Mouse (Mus musculus): Measurements from ENCODE around the gene B4galt5. TPM values are rescaled to one million over a fixed set of nuclear protein-coding genes. Genes with fewer than 3 reads are reported as not detected.

The B4galt5 gene
- polyA plus RNA-seq, 1 experiment from 2014 or later: 11.2 TPM

DNA sequence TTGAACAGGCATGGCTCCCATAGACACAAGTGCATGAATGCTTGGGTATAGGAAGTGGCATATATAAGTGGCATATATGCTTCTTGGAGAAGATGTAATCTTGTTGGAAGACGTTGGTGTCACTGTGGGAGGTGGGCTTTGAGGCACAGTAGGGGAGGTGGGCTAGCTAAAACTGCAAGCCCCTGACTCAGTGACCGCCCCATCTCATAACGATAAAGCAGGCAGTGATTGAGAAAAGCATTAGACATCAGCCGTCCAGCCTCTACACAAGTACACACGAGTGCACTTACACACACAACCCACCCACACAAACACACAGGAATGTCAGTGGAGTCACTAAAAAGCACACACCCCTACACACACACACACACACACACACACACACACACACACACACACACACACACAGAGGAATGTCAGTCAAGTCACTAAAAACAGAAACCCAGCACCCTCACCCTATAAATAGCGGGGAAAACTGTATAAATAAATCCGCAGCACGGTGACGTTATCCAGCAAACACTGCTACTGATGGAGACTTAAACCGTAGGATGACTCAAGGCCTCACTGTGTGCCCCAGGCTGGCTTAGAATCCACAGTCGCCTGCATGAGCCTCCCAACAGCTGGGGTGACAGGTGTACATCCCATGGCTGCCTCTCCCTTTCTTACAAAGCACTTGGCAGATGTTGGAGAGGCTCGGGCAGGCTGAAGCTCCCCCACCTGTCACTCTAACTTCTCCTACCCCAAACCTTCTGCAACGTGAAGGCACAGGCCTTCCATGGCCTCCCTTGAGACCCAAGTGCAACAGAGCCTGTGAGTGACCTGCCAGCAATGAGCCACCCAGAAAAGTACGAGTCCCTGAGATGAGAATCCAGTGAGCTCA is 81.2 kb downstream of the B4galt5 start:
- WGBS: 85% methylated on average over 14 of the region's 14 CpGs
- Histone ChIP-seq H3K36me3 (no peaks in the 10 kb centered on the region), H3K27ac (no peak overlapping the region), H3K4me1 (replicated peaks) (no peaks in the 10 kb centered on the region), H3K4me2 (replicated peaks) (no peak overlapping the region), H3K9ac (replicated peaks) (no peak overlapping the region), H3K4me3 (replicated peaks) (no peak overlapping the region), H3K9me3 (no peaks in the 10 kb centered on the region), H3K27me3 (no peaks in the 10 kb centered on the region)
- ATAC-seq: no peak

DNA sequence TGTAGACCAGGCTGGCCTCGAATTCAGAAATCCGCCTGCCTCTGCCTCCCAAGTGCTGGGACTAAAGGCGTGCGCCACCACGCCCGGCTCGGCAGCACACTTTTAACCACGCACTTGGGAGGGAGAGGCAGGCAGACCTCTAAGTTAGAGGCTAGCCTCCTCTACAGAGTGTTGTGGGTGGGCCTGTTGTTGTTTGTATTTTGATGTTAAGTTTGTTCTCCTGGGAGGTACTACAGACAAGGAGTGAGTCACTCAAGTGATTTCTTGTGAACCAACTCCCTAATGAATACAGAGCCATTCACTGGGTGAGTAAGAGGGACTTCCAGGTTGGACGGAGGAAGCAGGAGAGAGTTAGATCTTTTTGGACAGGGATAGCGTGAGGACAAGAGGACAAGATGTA is 82.8 kb downstream of the B4galt5 start:
- ATAC-seq: no peak
- Histone ChIP-seq H3K4me3 (replicated peaks) (no peak overlapping the region), H3K27me3 (no peaks in the 10 kb centered on the region), H3K9me3 (no peaks in the 10 kb centered on the region), H3K27ac (no peak overlapping the region), H3K9ac (replicated peaks) (no peak overlapping the region), H3K36me3 (no peaks in the 10 kb centered on the region), H3K4me1 (replicated peaks) (no peaks in the 10 kb centered on the region), H3K4me2 (replicated peaks) (no peak overlapping the region)
- WGBS: 88% methylated on average over 10 of the region's 10 CpGs

DNA sequence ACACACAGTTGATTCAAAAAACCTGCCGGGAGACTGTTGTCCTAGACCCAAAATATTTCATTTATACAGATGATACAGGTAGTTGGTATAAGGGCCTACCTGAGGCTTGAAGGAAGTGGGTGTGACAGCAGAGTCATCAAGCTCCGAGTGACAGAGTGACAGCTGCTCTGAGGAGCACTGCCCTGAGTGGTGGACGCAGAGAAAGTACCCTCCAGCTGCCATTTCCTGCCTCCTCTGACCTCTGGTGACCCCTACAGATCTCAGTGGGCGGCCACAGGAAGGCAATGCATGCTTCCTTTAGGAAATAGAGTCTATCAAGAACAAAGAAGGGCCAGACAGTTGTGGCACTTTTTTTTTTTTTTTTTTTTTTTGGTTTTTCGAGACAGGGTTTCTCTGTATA is 83.2 kb downstream of the B4galt5 start:
- no peak for ATAC-seq
- WGBS: 75% methylated on average over 4 of the region's 5 CpGs

DNA sequence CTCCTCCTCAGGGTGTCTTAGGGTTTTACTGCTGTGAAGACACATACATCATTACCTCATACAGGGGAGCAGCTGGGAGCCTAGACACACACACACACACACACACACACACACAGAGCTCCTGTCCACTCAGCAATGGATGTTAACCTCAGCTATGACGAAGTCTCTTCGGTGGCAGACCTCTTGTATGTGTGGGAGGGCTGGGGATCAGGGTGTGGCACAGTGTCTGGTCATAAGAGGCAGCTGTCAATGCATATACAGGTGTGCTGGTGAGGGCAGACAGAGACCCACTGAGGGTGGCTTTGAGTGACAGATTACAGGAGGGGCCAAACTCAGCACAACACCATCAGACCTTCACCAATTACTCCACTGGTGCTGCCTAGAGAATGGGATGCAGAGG is 84.0 kb downstream of the B4galt5 start:
- H3K36me3 ChIP-seq: no peaks in the 10 kb centered on the region
- ATAC-seq: no peak
- no peak overlapping the region for H3K9ac ChIP-seq (replicated peaks)
- H3K27me3 ChIP-seq: no peaks in the 10 kb centered on the region
- no peak overlapping the region for H3K27ac ChIP-seq
- no peaks in the 10 kb centered on the region for H3K9me3 ChIP-seq
- 86% methylated on average over 2 of the region's 2 CpGs for whole genome bisulfite sequencing
- H3K4me2 ChIP-seq (replicated peaks): no peak overlapping the region
- H3K4me3 ChIP-seq (replicated peaks): no peak overlapping the region
- no peaks in the 10 kb centered on the region for H3K4me1 ChIP-seq (replicated peaks)

More for the DNA sequence above, 83.2 kb downstream of the B4galt5 start:
- Histone ChIP-seq H3K4me3 (replicated peaks) (no peak overlapping the region), H3K4me2 (replicated peaks) (no peak overlapping the region), H3K9me3 (no peaks in the 10 kb centered on the region), H3K27ac (no peak overlapping the region), H3K27me3 (no peaks in the 10 kb centered on the region), H3K9ac (replicated peaks) (no peak overlapping the region), H3K36me3 (no peaks in the 10 kb centered on the region), H3K4me1 (replicated peaks) (no peaks in the 10 kb centered on the region)

DNA sequence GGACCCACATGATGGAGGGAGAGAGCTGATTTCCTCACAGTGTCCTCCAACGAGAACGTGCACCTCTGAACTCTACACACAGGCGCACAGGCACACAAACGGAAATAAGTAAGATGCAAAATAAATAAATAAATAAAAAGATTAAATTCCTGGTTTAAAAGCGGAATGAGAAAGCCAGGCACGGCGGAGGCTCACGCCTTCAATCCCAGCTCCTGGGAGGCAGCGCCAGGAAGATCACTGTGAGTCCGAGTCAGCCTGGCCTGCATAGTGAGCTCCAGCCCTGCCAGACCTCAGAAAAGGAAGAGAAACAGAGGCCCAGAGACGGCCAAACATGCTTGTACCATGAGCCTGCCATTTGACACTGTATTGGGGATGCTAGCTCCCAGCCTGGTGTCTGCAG is 85.1 kb downstream of the B4galt5 start:
- H3K4me3 ChIP-seq (replicated peaks): no peak overlapping the region
- H3K9ac ChIP-seq (replicated peaks): no peak overlapping the region
- H3K4me1 ChIP-seq (replicated peaks): no peaks in the 10 kb centered on the region
- no peaks in the 10 kb centered on the region for H3K9me3 ChIP-seq
- H3K4me2 ChIP-seq (replicated peaks): no peak overlapping the region
- H3K36me3 ChIP-seq: no peaks in the 10 kb centered on the region
- H3K27ac ChIP-seq: no peak overlapping the region
- ATAC-seq: no peak
- 91% methylated on average over 11 of the region's 11 CpGs for WGBS
- no peaks in the 10 kb centered on the region for H3K27me3 ChIP-seq

DNA sequence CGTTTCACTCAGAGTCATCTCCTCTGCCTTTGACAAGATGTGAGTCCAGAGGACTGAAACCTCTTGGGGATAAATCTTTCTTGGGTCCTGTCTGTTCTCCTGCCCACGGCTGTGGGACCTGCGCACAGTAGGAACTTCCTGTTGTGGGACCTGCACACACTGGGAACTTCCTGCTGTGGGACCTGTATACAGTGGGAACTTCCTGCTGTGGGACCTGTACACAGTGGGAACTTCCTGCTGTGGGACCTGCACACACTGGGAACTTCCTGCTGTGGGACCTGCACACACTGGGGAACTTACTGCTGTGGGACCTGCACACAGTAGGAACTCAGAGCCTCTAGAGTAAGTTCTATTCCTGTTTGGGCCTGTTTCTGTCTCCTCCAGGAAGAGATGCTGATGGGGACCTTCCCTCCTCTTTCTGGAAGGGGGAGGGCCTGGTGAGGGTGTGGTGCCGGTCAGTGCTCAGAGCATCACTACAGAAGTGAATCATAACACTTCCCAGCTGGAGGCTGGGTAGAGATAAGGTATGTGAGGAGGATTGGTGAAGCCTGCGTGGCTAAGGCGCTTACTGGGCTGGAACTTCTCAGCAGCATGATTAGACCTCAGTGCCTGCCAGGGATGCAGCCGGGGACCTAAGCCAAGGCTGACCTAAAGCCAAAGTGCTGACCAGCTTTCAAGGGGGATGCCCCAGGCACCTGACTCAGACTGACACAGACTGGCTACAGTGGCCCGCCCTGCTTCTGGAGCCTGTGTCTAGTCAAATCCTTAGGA is 85.8 kb downstream of the B4galt5 start:
- Histone ChIP-seq H3K36me3 (no peaks in the 10 kb centered on the region), H3K27me3 (no peaks in the 10 kb centered on the region), H3K9ac (replicated peaks) (no peak overlapping the region), H3K4me2 (replicated peaks) (no peak overlapping the region), H3K4me3 (replicated peaks) (no peak overlapping the region), H3K9me3 (no peaks in the 10 kb centered on the region), H3K4me1 (replicated peaks) (no peaks in the 10 kb centered on the region), H3K27ac (no peak overlapping the region)
- ATAC-seq: no peak
- 86% methylated on average over 8 of the region's 8 CpGs for WGBS

DNA sequence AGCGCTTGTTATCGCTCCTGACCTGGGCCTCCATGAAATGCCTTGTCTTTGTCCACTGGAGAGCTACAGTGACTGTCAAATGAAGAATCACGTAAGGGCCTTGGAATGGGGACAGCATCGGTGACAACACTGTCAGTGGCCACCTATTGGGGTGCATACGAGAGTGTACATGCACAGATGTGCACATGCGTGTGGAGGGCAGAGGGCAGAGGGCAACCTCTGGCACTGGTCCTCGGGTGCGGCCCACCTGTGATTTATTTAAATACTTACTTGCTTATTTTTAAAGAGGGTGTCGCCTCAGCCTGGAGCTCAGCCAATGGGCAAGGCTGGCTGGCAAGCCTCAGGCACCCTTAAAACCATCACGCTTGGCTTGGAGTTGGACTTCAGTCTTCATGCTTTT is 86.5 kb downstream of the B4galt5 start:
- Histone ChIP-seq H3K4me3 (replicated peaks) (no peak overlapping the region), H3K4me1 (replicated peaks) (no peaks in the 10 kb centered on the region), H3K4me2 (replicated peaks) (no peak overlapping the region), H3K36me3 (no peaks in the 10 kb centered on the region), H3K27me3 (no peaks in the 10 kb centered on the region), H3K27ac (no peak overlapping the region), H3K9me3 (no peaks in the 10 kb centered on the region), H3K9ac (replicated peaks) (no peak overlapping the region)
- no peak for ATAC-seq
- WGBS: 93% methylated on average over 10 of the region's 10 CpGs

DNA sequence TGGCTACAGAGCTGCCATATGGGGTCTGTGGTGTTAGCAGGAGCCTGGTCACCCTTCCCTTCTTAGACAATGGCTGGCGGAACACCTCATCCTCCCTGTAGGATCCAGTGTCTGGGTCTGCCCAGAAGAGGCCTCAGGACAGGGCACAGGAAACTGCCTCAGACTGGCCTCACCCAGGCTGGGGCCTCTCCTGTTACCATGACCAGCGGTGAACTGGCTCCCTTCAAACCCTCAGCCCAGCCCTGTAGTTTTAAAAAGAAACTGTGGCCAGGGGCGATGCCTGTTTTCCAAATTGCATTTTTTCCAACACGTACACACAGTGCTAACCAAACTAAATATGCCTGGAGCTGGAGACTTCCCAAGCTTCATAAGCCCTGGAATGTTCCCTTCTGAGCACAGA is 87.9 kb downstream of the B4galt5 start:
- no peak overlapping the region for H3K4me3 ChIP-seq (replicated peaks)
- H3K9me3 ChIP-seq: no peaks in the 10 kb centered on the region
- H3K27ac ChIP-seq: no peak overlapping the region
- no peak for ATAC-seq
- H3K4me2 ChIP-seq (replicated peaks): no peak overlapping the region
- WGBS: 80% methylated on average over 4 of the region's 4 CpGs
- H3K36me3 ChIP-seq: no peaks in the 10 kb centered on the region
- no peaks in the 10 kb centered on the region for H3K27me3 ChIP-seq
- H3K9ac ChIP-seq (replicated peaks): no peak overlapping the region
- H3K4me1 ChIP-seq (replicated peaks): no peaks in the 10 kb centered on the region

DNA sequence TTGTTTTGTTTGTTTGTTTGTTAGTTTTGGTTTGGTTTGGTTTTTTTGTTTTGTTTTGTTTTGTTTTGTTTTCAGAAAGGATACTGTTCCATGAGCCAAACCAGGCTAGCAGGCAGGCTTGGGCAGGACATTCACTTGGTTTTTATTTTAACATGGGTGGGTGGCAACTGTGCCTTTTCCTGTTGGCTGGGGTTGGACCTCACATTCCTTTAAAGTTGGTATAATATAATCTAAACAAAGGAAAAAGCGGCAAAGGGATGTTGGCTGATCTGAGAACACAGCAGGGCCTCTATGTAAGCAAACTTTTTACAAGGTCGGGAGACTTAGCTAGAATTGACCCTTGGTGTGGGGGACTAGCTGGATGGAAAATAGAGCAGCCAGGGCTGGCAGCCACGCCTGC is 91.2 kb downstream of the B4galt5 start:
- H3K36me3 ChIP-seq: no peaks in the 10 kb centered on the region
- H3K4me1 ChIP-seq (replicated peaks): peaks cover 2% of the 10 kb centered on the region; the same call in 1 of the 2 replicates
- ATAC-seq: no peak
- no peak overlapping the region for H3K4me3 ChIP-seq (replicated peaks)
- WGBS: 60% methylated on average over 3 of the region's 3 CpGs
- no peak overlapping the region for H3K9ac ChIP-seq (replicated peaks)
- no peak overlapping the region for H3K4me2 ChIP-seq (replicated peaks)
- H3K27me3 ChIP-seq: no peaks in the 10 kb centered on the region
- H3K9me3 ChIP-seq: no peaks in the 10 kb centered on the region
- H3K27ac ChIP-seq: no peak overlapping the region

DNA sequence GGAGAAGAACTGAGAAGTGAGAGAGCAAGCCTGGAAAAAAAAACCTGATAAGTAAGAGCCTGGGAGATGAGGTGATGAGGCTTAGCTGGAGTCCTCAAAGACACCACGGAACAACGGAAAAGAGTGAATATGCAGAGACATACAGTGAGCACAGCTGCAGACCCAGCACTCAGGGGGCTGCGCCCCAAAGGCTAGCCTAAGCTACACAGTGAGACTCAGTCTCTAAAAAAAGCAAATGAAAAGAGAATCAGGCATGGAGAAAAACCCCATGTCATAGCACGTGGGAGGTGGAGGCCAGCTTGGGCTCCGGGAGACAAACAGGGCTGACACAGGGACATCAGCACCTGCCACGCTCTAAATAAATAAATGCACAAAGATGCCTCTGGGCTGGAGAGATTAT is 94.2 kb downstream of the B4galt5 start:
- 68% methylated on average over 6 of the region's 6 CpGs for WGBS

DNA sequence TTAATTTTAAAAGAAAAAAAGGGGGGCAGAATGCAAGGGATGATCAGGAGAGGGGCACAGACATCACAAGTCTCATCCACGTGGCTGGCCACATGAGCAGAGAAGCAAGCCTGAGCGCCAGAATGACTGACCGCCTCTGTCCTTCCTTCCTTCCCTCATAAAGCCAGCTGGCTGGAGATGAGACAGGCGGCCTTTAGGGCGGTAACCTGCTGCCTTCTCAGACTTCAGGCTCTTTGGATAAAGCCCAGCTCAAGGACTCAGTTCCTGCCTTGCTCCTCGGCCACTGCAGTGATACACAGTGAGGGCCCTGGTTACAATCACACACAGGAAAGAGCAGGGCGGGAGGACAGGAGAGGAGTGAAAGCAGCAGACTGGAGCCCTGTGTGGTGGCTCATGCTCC is 94.8 kb downstream of the B4galt5 start:
- Histone ChIP-seq H3K36me3 (no peaks in the 10 kb centered on the region), H3K4me3 (replicated peaks) (no peak overlapping the region), H3K27me3 (no peaks in the 10 kb centered on the region), H3K4me1 (replicated peaks) (peaks cover 12% of the 10 kb centered on the region; the same call in 1 of the 2 replicates), H3K9me3 (no peaks in the 10 kb centered on the region), H3K4me2 (replicated peaks) (no peak overlapping the region), H3K27ac (no peak overlapping the region), H3K9ac (replicated peaks) (no peak overlapping the region)
- 77% methylated on average over 7 of the region's 7 CpGs for WGBS
- ATAC-seq: no peak

More for the DNA sequence above, 94.2 kb downstream of the B4galt5 start:
- ATAC-seq: no peak
- Histone ChIP-seq H3K9me3 (no peaks in the 10 kb centered on the region), H3K27ac (no peak overlapping the region), H3K27me3 (no peaks in the 10 kb centered on the region), H3K9ac (replicated peaks) (no peak overlapping the region), H3K36me3 (no peaks in the 10 kb centered on the region), H3K4me1 (replicated peaks) (peaks cover 12% of the 10 kb centered on the region; the same call in 1 of the 2 replicates), H3K4me3 (replicated peaks) (no peak overlapping the region), H3K4me2 (replicated peaks) (no peak overlapping the region)

DNA sequence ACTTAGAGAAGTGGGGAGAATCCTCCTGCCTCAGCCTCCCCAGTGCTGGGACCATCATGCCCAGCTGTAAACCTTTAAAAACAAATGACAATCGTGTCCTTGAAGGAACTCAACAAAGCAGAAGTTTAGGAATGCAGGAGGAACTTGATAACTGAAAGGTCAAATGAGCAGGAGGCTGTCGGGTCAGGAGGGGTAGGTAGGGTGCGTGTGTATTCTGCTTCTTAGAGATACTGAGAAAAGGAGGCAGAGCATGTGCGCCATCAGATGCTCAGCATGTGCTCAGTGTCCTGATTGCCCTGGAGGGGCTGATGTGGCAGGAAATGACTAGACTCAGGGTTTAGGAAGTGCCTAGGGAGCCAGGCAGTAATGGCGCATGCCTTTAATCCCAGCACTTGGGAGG is 95.5 kb downstream of the B4galt5 start:
- H3K36me3 ChIP-seq: no peaks in the 10 kb centered on the region
- no peak overlapping the region for H3K9ac ChIP-seq (replicated peaks)
- peaks cover 12% of the 10 kb centered on the region; the same call in 1 of the 2 replicates for H3K4me1 ChIP-seq (replicated peaks)
- no peak overlapping the region for H3K27ac ChIP-seq
- no peak for ATAC-seq
- H3K4me3 ChIP-seq (replicated peaks): no peak overlapping the region
- no peaks in the 10 kb centered on the region for H3K27me3 ChIP-seq
- no peak overlapping the region for H3K4me2 ChIP-seq (replicated peaks)
- 86% methylated on average over 5 of the region's 5 CpGs for WGBS
- H3K9me3 ChIP-seq: no peaks in the 10 kb centered on the region

Data from midbrain, embryonic 13.5 days (tissue).